Mouse (Mus musculus) lung, embryonic 15.5 days (tissue): ENCODE measurements around the gene Alpl. TPM values are rescaled to one million over a fixed set of nuclear protein-coding genes. Genes with fewer than 3 reads are reported as not detected.

Experiments used
- ATAC-seq: fragments of 200-750 bp; cut with Nextera tagmentation; 2 replicates; pipeline ENCODE4 v1.8.0; 2017; ENCODE audit warnings: moderate number of reproducible peaks, borderline replicate concordance; ENCODE audit not compliant: low FRiP score, low TSS enrichment; ENCODE audit errors: extremely low read depth
- H3K27ac ChIP-seq: fragments of 300-500 bp; sonication (generic); 2 replicates; pipeline ENCODE4 v1.5.1; 2015; ENCODE audit warnings: moderate library complexity, mild to moderate bottlenecking, inconsistent platforms
- H3K27me3 ChIP-seq: fragments of 300-500 bp; sonication (generic); 2 replicates; pipeline ENCODE4 v1.6.1; 2015; ENCODE audit warnings: inconsistent platforms
- H3K36me3 ChIP-seq: fragments of 300-500 bp; sonication (generic); 2 replicates; pipeline ENCODE4 v1.6.1; 2015; ENCODE audit warnings: inconsistent platforms
- H3K4me1 ChIP-seq: fragments of 300-500 bp; sonication (generic); 2 replicates; pipeline ENCODE4 v1.6.1; 2015; ENCODE audit warnings: inconsistent platforms
- H3K4me2 ChIP-seq: fragments of 300-500 bp; sonication (generic); 2 replicates; pipeline ENCODE4 v1.6.1; 2015; ENCODE audit warnings: inconsistent platforms, mild to moderate bottlenecking, moderate library complexity
- H3K4me3 ChIP-seq: fragments of 300-500 bp; sonication (generic); 2 replicates; pipeline ENCODE4 v1.5.1; 2015; ENCODE audit warnings: mild to moderate bottlenecking, inconsistent platforms
- H3K9ac ChIP-seq: fragments of 300-500 bp; sonication (generic); 2 replicates; pipeline ENCODE4 v1.6.1; 2015; ENCODE audit warnings: inconsistent platforms
- H3K9me3 ChIP-seq: fragments of 300-500 bp; sonication (generic); 2 replicates; pipeline ENCODE4 v1.6.1; 2016; ENCODE audit warnings: inconsistent platforms
- WGBS: fragments of 180-500 bp; shearing (Covaris S2); methylation state at CpG from one replicate; pipeline ENCODE4 v1.1.7; 2015; 5-methylcytosine and 5-hydroxymethylcytosine counted together
- polyA plus RNA-seq: library from polyadenylated mRNA; unstranded; fragments of >200 nt; fragmentation: Nextera tagmentation; extraction: Ambion mirVana; gene quantifications from 2 replicates; pipeline ENCODE4 v1.2.1, GENCODE M21; 2015

Gene Alpl
- polyA plus RNA-seq, 1 experiment from 2014 or later: 4.2 TPM

- Histone ChIP-seq H3K4me2 (no peak overlapping the region), H3K4me1 (0 out of 2 replicates have a peak, but pooled peaks cover 6% of the 10 kb centered on the region), H3K36me3 (no peaks in the 10 kb centered on the region), H3K4me3 (no peak overlapping the region), H3K9ac (no peak overlapping the region), H3K27ac (no peak overlapping the region), H3K27me3 (no peaks in the 10 kb centered on the region), H3K9me3 (no peaks in the 10 kb centered on the region)
- WGBS: 25% methylated on average over 3 of the region's 3 CpGs
- no peak for ATAC-seq
Observed at GRCm38 (mm10) chr4:137820721-137821120, 24.5 kb upstream of the Alpl start.

- Histone ChIP-seq H3K4me3 (no peak overlapping the region), H3K9ac (no peak overlapping the region), H3K9me3 (no peaks in the 10 kb centered on the region), H3K27me3 (no peaks in the 10 kb centered on the region), H3K27ac (no peak overlapping the region), H3K4me1 (0 out of 2 replicates have a peak, but pooled peaks cover 6% of the 10 kb centered on the region), H3K4me2 (no peak overlapping the region), H3K36me3 (no peaks in the 10 kb centered on the region)
- peak; percentile 49; the same call in 1 of the 2 replicates for ATAC-seq
- WGBS: 73% methylated on average over 2 of the region's 2 CpGs
Observed at GRCm38 (mm10) chr4:137819487-137819886, 23.3 kb upstream of the Alpl start.

DNA sequence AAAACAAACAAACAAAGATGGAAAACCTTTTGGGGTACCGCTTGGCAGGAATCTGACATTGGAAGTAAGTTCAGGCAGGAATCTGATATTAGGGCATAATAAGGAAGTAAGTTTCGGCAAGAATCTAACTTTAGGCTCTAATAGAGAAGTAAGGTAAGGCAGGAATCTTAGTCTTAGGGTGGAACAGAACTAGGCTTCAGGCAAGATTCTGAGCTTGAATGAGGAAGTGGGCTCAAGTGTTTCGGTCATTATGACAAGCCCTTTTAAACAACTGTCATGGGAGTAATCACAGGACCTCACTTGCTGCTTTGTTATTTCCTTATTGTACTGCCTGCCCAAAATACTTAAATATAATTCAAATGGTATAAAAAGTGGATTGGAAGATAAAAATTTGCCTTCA, 22.2 kb upstream of the Alpl start:
- H3K36me3 ChIP-seq: no peaks in the 10 kb centered on the region
- 80% methylated on average over 3 of the region's 3 CpGs for WGBS
- H3K4me2 ChIP-seq: no peak overlapping the region
- H3K4me3 ChIP-seq: no peak overlapping the region
- H3K27ac ChIP-seq: no peak overlapping the region
- H3K9ac ChIP-seq: no peak overlapping the region
- H3K4me1 ChIP-seq: 0 out of 2 replicates have a peak, but pooled peaks cover 6% of the 10 kb centered on the region
- H3K9me3 ChIP-seq: no peaks in the 10 kb centered on the region
- ATAC-seq: no peak
- no peaks in the 10 kb centered on the region for H3K27me3 ChIP-seq

- 0 out of 2 replicates have a peak, but pooled peaks cover 6% of the 10 kb centered on the region for H3K4me1 ChIP-seq
- H3K27ac ChIP-seq: no peak overlapping the region
- H3K36me3 ChIP-seq: no peaks in the 10 kb centered on the region
- no peaks in the 10 kb centered on the region for H3K9me3 ChIP-seq
- H3K27me3 ChIP-seq: no peaks in the 10 kb centered on the region; the same call in 1 of the 2 replicates
- no peak overlapping the region for H3K4me3 ChIP-seq
- H3K4me2 ChIP-seq: no peak overlapping the region
- no peak overlapping the region for H3K9ac ChIP-seq
- WGBS: 53% methylated on average over 7 of the region's 7 CpGs
- no peak for ATAC-seq
Observed at GRCm38 (mm10) chr4:137816216-137816615, 20.0 kb upstream of the Alpl start.

DNA sequence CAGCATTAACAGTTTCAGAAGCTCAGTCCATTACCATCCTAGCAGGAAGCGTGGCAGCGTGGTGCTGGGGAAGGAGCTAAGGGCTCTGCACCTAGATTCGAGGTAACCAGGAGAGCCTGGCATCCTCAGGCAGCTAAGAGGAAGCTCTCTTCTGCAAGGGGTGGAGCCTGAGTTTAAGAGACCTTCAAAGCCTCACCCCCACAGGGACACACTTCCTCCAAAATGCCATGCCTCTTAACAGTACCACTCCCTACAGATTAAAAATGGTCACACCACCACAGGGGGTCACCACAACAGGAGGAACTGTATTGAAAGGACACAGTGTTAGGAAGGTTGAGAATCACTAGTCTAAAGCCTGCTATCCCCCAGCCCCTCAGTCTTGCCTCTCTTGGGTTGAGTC, 19.3 kb upstream of the Alpl start:
- H3K4me3 ChIP-seq: no peak overlapping the region
- H3K9me3 ChIP-seq: no peaks in the 10 kb centered on the region
- no peak overlapping the region for H3K27ac ChIP-seq
- H3K4me1 ChIP-seq: 0 out of 2 replicates have a peak, but pooled peaks cover 6% of the 10 kb centered on the region
- H3K36me3 ChIP-seq: no peaks in the 10 kb centered on the region
- 67% methylated on average over 3 of the region's 3 CpGs for WGBS
- no peak overlapping the region for H3K4me2 ChIP-seq
- no peaks in the 10 kb centered on the region; the same call in 1 of the 2 replicates for H3K27me3 ChIP-seq
- ATAC-seq: peak; percentile 35; the same call in 1 of the 2 replicates
- no peak overlapping the region for H3K9ac ChIP-seq

DNA sequence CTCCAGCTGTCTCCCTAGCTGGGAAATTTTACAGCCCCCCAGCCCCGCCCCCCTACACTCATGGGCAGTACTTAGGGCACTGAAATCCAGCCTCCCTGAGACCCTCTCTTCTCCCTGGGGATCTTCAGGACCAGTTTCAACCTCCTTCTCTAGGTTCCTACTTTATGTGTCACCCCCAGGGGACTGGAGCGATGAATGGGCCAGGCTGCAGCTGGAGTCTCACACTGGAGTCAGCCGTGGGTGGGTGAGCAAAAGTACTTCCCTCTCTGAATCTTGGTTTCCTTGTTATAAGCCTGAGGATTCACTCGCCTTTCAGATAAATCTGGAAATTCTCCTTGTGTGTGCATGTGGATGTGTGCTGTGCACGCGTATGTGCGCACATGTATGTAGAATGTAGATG, 18.0 kb upstream of the Alpl start:
- ATAC-seq: no peak
- H3K27ac ChIP-seq: no peak overlapping the region
- H3K4me2 ChIP-seq: no peak overlapping the region
- no peak overlapping the region for H3K9ac ChIP-seq
- 0 out of 2 replicates have a peak, but pooled peaks cover 2% of the 10 kb centered on the region for H3K4me1 ChIP-seq
- H3K4me3 ChIP-seq: no peak overlapping the region
- 81% methylated on average over 7 of the region's 7 CpGs for WGBS
- no peaks in the 10 kb centered on the region for H3K36me3 ChIP-seq
- H3K27me3 ChIP-seq: peaks cover 3% of the 10 kb centered on the region; the same call in 1 of the 2 replicates
- H3K9me3 ChIP-seq: no peaks in the 10 kb centered on the region

DNA sequence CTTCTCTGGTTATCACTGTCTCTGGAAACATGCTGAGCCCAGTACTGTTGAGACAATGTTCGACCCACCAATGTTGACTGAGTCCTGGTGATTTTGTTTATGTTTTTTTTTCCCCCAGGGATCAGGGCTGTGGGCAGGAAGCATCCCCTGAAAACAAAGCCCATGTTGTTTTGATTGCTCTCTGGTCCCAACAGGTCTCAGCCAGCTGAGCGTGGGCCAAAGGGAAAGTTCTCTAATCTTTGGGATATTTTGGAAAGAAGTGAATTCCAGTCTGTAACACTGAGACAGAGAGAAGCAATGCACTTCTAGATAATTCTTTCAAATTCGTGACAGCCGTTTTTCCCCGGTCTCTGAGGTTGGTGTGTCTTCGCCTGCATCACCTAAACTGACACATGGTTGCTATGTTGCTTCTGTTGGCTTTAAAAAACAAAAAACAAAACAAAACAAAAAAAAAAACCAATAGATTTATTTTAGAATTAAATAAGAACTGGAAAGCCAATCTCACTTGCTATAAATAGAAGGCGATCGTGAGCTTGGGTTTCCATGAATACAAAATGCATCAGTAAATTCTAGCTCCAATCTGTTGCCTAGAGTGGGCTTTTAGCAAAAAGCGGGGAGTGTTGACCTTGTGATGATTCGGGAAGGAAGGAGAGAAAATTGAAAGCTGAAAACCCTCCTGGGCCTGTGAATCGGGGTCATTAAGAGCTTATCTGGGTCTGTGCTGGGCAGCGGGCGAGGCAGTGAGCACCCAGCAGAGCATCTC, 16.9 kb upstream of the Alpl start:
- Histone ChIP-seq H3K4me2 (no peak overlapping the region), H3K27me3 (peaks cover 3% of the 10 kb centered on the region; the same call in 1 of the 2 replicates), H3K9ac (no peak overlapping the region), H3K36me3 (no peaks in the 10 kb centered on the region), H3K4me1 (no peaks in the 10 kb centered on the region), H3K4me3 (no peak overlapping the region), H3K9me3 (no peaks in the 10 kb centered on the region), H3K27ac (no peak overlapping the region)
- ATAC-seq: no peak
- WGBS: 53% methylated on average over 13 of the region's 13 CpGs

GRCm38 (mm10) chr4:137809999-137810398, 13.8 kb upstream of the Alpl start:
- H3K4me3 ChIP-seq: no peak overlapping the region
- H3K9ac ChIP-seq: no peak overlapping the region
- no peak for ATAC-seq
- no peak overlapping the region for H3K27ac ChIP-seq
- no peaks in the 10 kb centered on the region for H3K36me3 ChIP-seq
- H3K9me3 ChIP-seq: no peaks in the 10 kb centered on the region
- WGBS: 69% methylated on average over 4 of the region's 4 CpGs
- peaks cover 3% of the 10 kb centered on the region; the same call in 1 of the 2 replicates for H3K27me3 ChIP-seq
- H3K4me2 ChIP-seq: no peak overlapping the region
- no peaks in the 10 kb centered on the region for H3K4me1 ChIP-seq

DNA sequence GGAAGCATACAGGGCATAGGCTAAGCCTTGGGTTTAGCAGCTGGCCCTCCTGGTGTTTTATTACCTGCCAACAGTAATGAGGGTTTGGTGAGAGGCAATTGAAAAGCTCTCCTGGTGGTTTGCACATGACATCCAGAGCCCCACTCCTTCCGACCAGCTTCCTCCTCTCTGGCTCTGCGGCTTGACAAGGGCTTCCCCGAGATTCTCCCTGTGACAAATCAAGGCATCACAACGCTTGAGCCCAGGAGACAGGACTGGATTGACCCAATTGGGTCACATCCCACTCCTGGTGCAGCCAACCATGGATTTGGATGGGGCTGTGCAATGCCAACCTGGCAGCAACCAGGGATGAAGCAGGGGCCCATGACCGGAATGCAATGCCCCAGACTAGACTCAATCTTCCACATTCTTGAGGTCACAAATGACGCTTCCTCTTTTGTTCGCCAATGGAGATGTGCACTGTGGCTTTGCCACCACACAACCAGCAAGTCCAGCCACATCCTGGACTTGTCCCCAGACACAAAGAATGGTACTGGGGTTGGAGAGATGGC, 11.2 kb upstream of the Alpl start:
- Histone ChIP-seq H3K9ac (no peak overlapping the region), H3K4me1 (no peaks in the 10 kb centered on the region), H3K4me3 (no peak overlapping the region), H3K36me3 (no peaks in the 10 kb centered on the region), H3K27me3 (peaks cover 3% of the 10 kb centered on the region; the same call in 1 of the 2 replicates), H3K4me2 (no peak overlapping the region), H3K9me3 (no peaks in the 10 kb centered on the region), H3K27ac (no peak overlapping the region)
- ATAC-seq: no peak
- WGBS: 70% methylated on average over 7 of the region's 7 CpGs

- Histone ChIP-seq H3K9ac (no peak overlapping the region), H3K4me1 (peaks cover 14% of the 10 kb centered on the region), H3K9me3 (no peaks in the 10 kb centered on the region), H3K4me2 (no peak overlapping the region), H3K4me3 (no peak overlapping the region), H3K27ac (peak overlapping the region; percentile 37; the same call in 1 of the 2 replicates), H3K36me3 (no peaks in the 10 kb centered on the region), H3K27me3 (peaks cover 13% of the 10 kb centered on the region)
- ATAC-seq: no peak
- WGBS: 28% methylated on average over 12 of the region's 12 CpGs
Observed at GRCm38 (mm10) chr4:137801196-137801595, 5.0 kb upstream of the Alpl start.

- Histone ChIP-seq H3K36me3 (no peaks in the 10 kb centered on the region), H3K27ac (no peak overlapping the region), H3K9ac (no peak overlapping the region), H3K9me3 (no peaks in the 10 kb centered on the region), H3K4me3 (no peak overlapping the region), H3K27me3 (peaks cover 22% of the 10 kb centered on the region), H3K4me1 (peaks cover 21% of the 10 kb centered on the region), H3K4me2 (no peak overlapping the region)
- WGBS: 32% methylated on average over 11 of the region's 11 CpGs
- no peak for ATAC-seq
Observed at GRCm38 (mm10) chr4:137800324-137800723, 4.1 kb upstream of the Alpl start.

GRCm38 (mm10) chr4:137797038-137797437, 854 bp upstream of the Alpl start:
- H3K9ac ChIP-seq: no peak overlapping the region
- no peak overlapping the region for H3K27ac ChIP-seq
- H3K4me3 ChIP-seq: no peak overlapping the region
- no peaks in the 10 kb centered on the region for H3K9me3 ChIP-seq
- peaks cover 38% of the 10 kb centered on the region for H3K27me3 ChIP-seq
- H3K4me1 ChIP-seq: peaks cover 21% of the 10 kb centered on the region
- ATAC-seq: no peak
- H3K36me3 ChIP-seq: no peaks in the 10 kb centered on the region
- no peak overlapping the region for H3K4me2 ChIP-seq
- 58% methylated on average over 4 of the region's 4 CpGs for WGBS
